Mouse (Mus musculus): ENCODE data around the gene Cep131. TPM values are rescaled to one million over a fixed set of nuclear protein-coding genes. Genes with fewer than 3 reads are reported as not detected.

Gene Cep131
- polyA plus RNA-seq, 1 experiment from 2014 or later: 15.5 TPM

DNA sequence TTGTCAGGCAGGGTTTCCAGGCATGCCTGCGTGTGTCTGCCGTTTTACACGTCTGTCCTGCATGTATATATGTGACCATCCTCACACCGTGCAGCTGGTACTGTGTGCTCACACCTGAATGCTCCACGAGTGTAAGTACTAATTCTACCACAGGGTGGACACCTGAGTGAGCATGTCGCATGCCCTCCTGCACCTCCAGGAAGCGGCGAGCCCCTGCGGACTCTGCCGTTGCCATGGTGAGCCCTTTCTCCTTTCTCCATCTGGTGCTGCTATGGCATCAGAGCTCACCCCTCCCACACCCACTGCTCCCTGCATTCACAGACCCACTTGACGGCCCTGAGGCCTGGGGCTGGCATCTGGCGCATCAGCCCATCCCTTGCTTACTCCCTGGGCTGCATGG lies 63.8 kb downstream of the Cep131 start:
- DNase-seq (ENCODE audit: low spot score) (no peak), ATAC-seq (replicated peaks; ENCODE audit: low FRiP score, low read depth) (no peak)
- H3K36me3 ChIP-seq (ENCODE audit: insufficient read depth, low read length): no peaks in the 10 kb centered on the region
- H3K9ac ChIP-seq (ENCODE audit: low read depth, low read length): no peak overlapping the region
- no peak overlapping the region for H3K4me3 ChIP-seq (replicated peaks; ENCODE audit: low read depth, low read length)
- no peaks in the 10 kb centered on the region for H3K27me3 ChIP-seq (ENCODE audit: insufficient read depth, low read length)
- H3K4me2 ChIP-seq (ENCODE audit: low read length): no peak overlapping the region
- peaks cover 12% of the 10 kb centered on the region; the same call in 1 of the 2 replicates for H3K4me1 ChIP-seq (replicated peaks; ENCODE audit: insufficient read depth, low read length)
- 61% methylated on average over 12 of the region's 12 CpGs for WGBS
- H3K9me3 ChIP-seq (replicated peaks; ENCODE audit: low read length): no peaks in the 10 kb centered on the region
- H3K27ac ChIP-seq: no peak overlapping the region
- peak; percentile 24; the same call in 1 of the 2 replicates for TF ChIP-seq CTCF (IDR thresholded peaks at IDR 0.05; ENCODE audit: low read depth)

DNA sequence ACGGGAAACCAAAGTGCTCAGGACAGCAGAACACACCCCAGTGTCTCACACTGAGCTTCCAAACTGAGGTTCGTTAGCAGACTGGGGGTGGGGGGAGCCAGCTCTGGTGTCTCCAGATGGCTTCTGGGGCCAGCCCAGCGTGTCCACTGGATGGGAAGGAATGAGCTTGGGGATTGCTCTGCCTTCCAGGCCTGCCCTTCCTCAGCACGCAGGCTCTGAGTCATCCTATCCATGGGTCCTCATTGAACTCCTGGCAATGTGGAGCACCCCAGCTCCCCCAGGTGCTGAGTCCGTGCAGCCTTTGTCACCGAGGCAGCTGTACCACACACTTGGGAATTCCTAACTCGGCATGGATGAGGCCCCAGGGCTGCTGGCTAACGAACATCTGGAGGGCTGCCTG lies 64.4 kb downstream of the Cep131 start:
- no peak for TF ChIP-seq CTCF (IDR thresholded peaks at IDR 0.05; ENCODE audit: low read depth)
- no peaks in the 10 kb centered on the region for H3K36me3 ChIP-seq (ENCODE audit: insufficient read depth, low read length)
- peaks cover 12% of the 10 kb centered on the region; the same call in 1 of the 2 replicates for H3K4me1 ChIP-seq (replicated peaks; ENCODE audit: insufficient read depth, low read length)
- H3K9me3 ChIP-seq (replicated peaks; ENCODE audit: low read length): no peaks in the 10 kb centered on the region
- ATAC-seq (replicated peaks; ENCODE audit: low FRiP score, low read depth) (no peak), DNase-seq (ENCODE audit: low spot score) (no peak)
- 55% methylated on average over 8 of the region's 8 CpGs for WGBS
- no peak overlapping the region for H3K4me2 ChIP-seq (ENCODE audit: low read length)
- H3K9ac ChIP-seq (ENCODE audit: low read depth, low read length): no peak overlapping the region
- no peaks in the 10 kb centered on the region for H3K27me3 ChIP-seq (ENCODE audit: insufficient read depth, low read length)
- H3K27ac ChIP-seq: no peak overlapping the region
- no peak overlapping the region for H3K4me3 ChIP-seq (replicated peaks; ENCODE audit: low read depth, low read length)

DNA sequence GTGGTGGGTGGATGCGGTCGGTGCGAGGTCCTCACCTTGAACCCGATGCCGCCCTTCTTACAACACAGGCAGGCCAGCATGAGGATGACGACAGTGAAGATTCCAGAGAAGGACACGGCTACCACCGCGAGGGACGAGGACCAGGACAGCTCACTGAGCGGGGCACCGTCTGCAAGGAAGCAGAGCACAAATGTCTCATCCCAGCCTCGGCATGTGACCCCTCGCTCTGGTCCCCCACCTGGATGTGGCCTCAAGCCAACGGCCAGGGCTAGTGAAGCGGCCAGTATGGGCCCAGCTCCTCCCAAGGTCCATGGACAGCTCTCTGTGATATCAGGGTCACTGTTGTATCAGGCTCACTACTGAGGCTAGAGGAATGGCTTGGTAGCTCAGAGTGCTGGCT lies 65.3 kb downstream of the Cep131 start:
- no peak overlapping the region for H3K4me3 ChIP-seq (replicated peaks; ENCODE audit: low read depth, low read length)
- H3K4me2 ChIP-seq (ENCODE audit: low read length): no peak overlapping the region
- H3K9me3 ChIP-seq (replicated peaks; ENCODE audit: low read length): no peaks in the 10 kb centered on the region
- TF ChIP-seq CTCF (IDR thresholded peaks at IDR 0.05; ENCODE audit: low read depth): no peak
- H3K27me3 ChIP-seq (ENCODE audit: insufficient read depth, low read length): no peaks in the 10 kb centered on the region
- H3K9ac ChIP-seq (ENCODE audit: low read depth, low read length): no peak overlapping the region
- H3K36me3 ChIP-seq (ENCODE audit: insufficient read depth, low read length): no peaks in the 10 kb centered on the region
- 87% methylated on average over 16 of the region's 16 CpGs for WGBS
- no peak overlapping the region for H3K27ac ChIP-seq
- DNase-seq (ENCODE audit: low spot score) (no peak), ATAC-seq (replicated peaks; ENCODE audit: low FRiP score, low read depth) (no peak)
- H3K4me1 ChIP-seq (replicated peaks; ENCODE audit: insufficient read depth, low read length): peaks cover 12% of the 10 kb centered on the region; the same call in 1 of the 2 replicates

DNA sequence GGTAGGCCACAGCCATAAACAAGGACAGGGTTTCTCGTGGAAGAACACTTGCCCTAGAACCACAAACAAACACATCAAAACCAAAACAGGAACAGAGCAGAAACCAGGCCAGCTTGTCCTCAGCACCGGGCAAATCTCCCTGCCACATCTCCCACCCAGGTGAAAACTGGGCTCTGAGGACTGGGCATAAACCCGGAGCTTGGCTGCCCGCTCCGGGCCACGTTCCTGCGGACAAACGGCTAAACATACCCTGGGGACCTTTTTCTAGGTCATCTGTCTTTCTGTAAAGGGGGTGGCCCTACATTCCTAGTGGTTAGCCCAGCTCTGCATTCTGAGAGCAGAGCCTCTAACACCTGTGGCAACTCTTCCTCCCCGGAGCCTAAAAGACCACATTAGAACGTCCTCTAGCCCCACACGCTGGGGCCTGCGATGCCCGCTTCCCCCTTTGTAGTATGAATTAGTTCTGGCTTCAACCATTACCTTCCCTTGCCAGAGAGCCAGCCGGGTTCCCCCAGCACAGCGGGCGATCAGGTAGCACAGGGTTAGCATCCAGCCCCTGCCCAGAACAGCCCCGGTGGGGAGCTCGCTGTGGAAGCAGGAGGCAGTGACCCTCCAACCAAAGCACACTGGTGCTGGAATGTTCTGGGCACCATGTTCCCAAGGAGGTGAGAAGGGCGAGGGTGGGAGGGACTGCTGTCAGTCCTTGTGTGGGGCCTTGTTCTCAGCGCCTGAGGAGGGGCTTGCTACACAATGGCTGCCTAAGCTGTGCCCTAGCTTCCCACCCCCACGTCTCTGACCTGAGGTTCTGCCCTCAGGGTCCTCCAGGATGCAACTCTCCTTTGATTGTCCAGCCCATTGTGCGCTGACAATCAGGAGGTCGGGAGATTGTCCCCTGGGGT lies 66.8 kb downstream of the Cep131 start:
- 62% methylated on average over 23 of the region's 23 CpGs for WGBS
- no peak overlapping the region for H3K9ac ChIP-seq (ENCODE audit: low read depth, low read length)
- no peak overlapping the region for H3K4me3 ChIP-seq (replicated peaks; ENCODE audit: low read depth, low read length)
- H3K27me3 ChIP-seq (ENCODE audit: insufficient read depth, low read length): no peaks in the 10 kb centered on the region
- H3K4me1 ChIP-seq (replicated peaks; ENCODE audit: insufficient read depth, low read length): peaks cover 12% of the 10 kb centered on the region; the same call in 1 of the 2 replicates
- H3K36me3 ChIP-seq (ENCODE audit: insufficient read depth, low read length): no peaks in the 10 kb centered on the region
- H3K27ac ChIP-seq: no peak overlapping the region
- no peak overlapping the region for H3K4me2 ChIP-seq (ENCODE audit: low read length)
- H3K9me3 ChIP-seq (replicated peaks; ENCODE audit: low read length): no peaks in the 10 kb centered on the region
- no peak for TF ChIP-seq CTCF (IDR thresholded peaks at IDR 0.05; ENCODE audit: low read depth)
- DNase-seq (ENCODE audit: low spot score) (no peak), ATAC-seq (replicated peaks; ENCODE audit: low FRiP score, low read depth) (no peak)

GRCm38 (mm10) chr11:120017011-120017410 lies 69.6 kb downstream of the Cep131 start:
- H3K36me3 ChIP-seq (ENCODE audit: insufficient read depth, low read length): no peaks in the 10 kb centered on the region
- no peak overlapping the region for H3K4me2 ChIP-seq (ENCODE audit: low read length)
- no peaks in the 10 kb centered on the region for H3K27me3 ChIP-seq (ENCODE audit: insufficient read depth, low read length)
- H3K4me3 ChIP-seq (replicated peaks; ENCODE audit: low read depth, low read length): no peak overlapping the region
- ATAC-seq (replicated peaks; ENCODE audit: low FRiP score, low read depth) (no peak), DNase-seq (ENCODE audit: low spot score) (no peak)
- no peaks in the 10 kb centered on the region for H3K9me3 ChIP-seq (replicated peaks; ENCODE audit: low read length)
- no peak for TF ChIP-seq CTCF (IDR thresholded peaks at IDR 0.05; ENCODE audit: low read depth)
- no peak overlapping the region for H3K9ac ChIP-seq (ENCODE audit: low read depth, low read length)
- H3K27ac ChIP-seq: no peak overlapping the region
- 80% methylated on average over 8 of the region's 8 CpGs for WGBS
- peaks cover 17% of the 10 kb centered on the region; the same call in 1 of the 2 replicates for H3K4me1 ChIP-seq (replicated peaks; ENCODE audit: insufficient read depth, low read length)

DNA sequence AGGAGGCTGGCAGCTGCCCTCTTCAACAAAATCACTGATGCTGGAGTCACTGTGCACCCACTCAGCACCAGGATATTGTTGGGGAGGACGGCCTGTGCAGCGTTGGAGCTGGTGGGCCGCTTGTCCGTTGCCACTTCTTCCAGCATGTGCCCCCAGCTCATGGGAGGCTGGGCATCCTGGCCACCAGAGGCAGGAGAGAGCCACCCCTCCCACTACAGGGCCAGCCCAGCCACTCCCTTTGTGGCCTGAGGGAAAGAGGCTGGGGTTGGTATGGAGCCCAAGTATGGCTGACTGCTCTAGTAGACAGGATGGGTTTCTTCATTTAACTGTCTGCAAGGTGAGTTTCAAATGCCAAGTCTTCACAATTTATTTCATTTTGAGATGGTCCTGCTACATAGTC lies 71.9 kb downstream of the Cep131 start:
- H3K4me2 ChIP-seq (ENCODE audit: low read length): no peak overlapping the region
- peak; percentile 25; the same call in 1 of the 2 replicates for TF ChIP-seq CTCF (IDR thresholded peaks at IDR 0.05; ENCODE audit: low read depth)
- H3K9ac ChIP-seq (ENCODE audit: low read depth, low read length): no peak overlapping the region
- H3K27me3 ChIP-seq (ENCODE audit: insufficient read depth, low read length): no peaks in the 10 kb centered on the region
- no peak overlapping the region for H3K4me3 ChIP-seq (replicated peaks; ENCODE audit: low read depth, low read length)
- no peak for DNase-seq (ENCODE audit: low spot score)
- no peak overlapping the region for H3K27ac ChIP-seq
- ATAC-seq (replicated peaks; ENCODE audit: low FRiP score, low read depth): no peak
- WGBS: 92% methylated on average over 4 of the region's 4 CpGs
- no peaks in the 10 kb centered on the region for H3K9me3 ChIP-seq (replicated peaks; ENCODE audit: low read length)
- no peaks in the 10 kb centered on the region for H3K36me3 ChIP-seq (ENCODE audit: insufficient read depth, low read length)
- peaks cover 16% of the 10 kb centered on the region; the same call in 1 of the 2 replicates for H3K4me1 ChIP-seq (replicated peaks; ENCODE audit: insufficient read depth, low read length)

MicroRNAs within 50 kb of the gene (microRNA counts, 519-probe panel; counts per million panel counts)
- microRNA mmu-miR-338-3p (2,818 counts per million, percentile 69 among the panel's probes with 10 or more counts), microRNA mmu-miR-338-5p (330 counts per million, percentile 68 among the panel's probes with 10 or more counts)

Small RNA genes within 50 kb of the gene (microRNA-seq; reads per million reads assigned to microRNA genes)
- gene Gm25948 (not detected), gene Mir3065 (not detected), gene Mir338 (not detected)

Other genes with a start within 250 kb of the Cep131 start
- gene Chmp6, start 173.4 kb downstream of the Cep131 start, polyA plus RNA-seq (2015; fragmentation: Nextera tagmentation; extraction: Ambion mirVana): 120 and 125 TPM in 2 replicates
- gene Baiap2, start 144.1 kb downstream of the Cep131 start, polyA plus RNA-seq (2015; fragmentation: Nextera tagmentation; extraction: Ambion mirVana): 21.4 and 23.8 TPM in 2 replicates
- 1.4 TPM in 2 replicates for gene Aatk, start 39.7 kb downstream of the Cep131 start, polyA plus RNA-seq (2015; fragmentation: Nextera tagmentation; extraction: Ambion mirVana)
- gene Tepsin, start 11.9 kb upstream of the Cep131 start, polyA plus RNA-seq (2015; fragmentation: Nextera tagmentation; extraction: Ambion mirVana): 10.8 and 12.1 TPM in 2 replicates
- 107 and 130 TPM in 2 replicates for gene Ndufaf8, start 12.1 kb upstream of the Cep131 start, polyA plus RNA-seq (2015; fragmentation: Nextera tagmentation; extraction: Ambion mirVana)
- 94.0 and 105 TPM in 2 replicates for gene Slc38a10, start 64.5 kb upstream of the Cep131 start, polyA plus RNA-seq (2015; fragmentation: Nextera tagmentation; extraction: Ambion mirVana)
- gene Bahcc1, start 146.1 kb upstream of the Cep131 start, polyA plus RNA-seq (2015; fragmentation: Nextera tagmentation; extraction: Ambion mirVana): 8.2 and 8.6 TPM in 2 replicates

Data from kidney, postnatal 0 days (tissue).